Mouse (Mus musculus): Measurements from ENCODE around the gene Dlg2.
A peak's percentile ranks its signal among the peaks of the same experiment; 100 is the strongest.
"Not testable (repeated sequence)": the region's sequence is repeated elsewhere in the genome, so short reads cannot be mapped to it uniquely, and the experiment has no call there.

The Dlg2 gene

GRCm38 (mm10) chr7:90843345-90844293 lies 367.1 kb downstream of the Dlg2 start:
- DNase-seq (ENCODE audit: low spot score): no peak

GRCm38 (mm10) chr7:90876796-90877195 lies 400.3 kb downstream of the Dlg2 start:
- not testable (repeated sequence) for DNase-seq (ENCODE audit: low spot score)

GRCm38 (mm10) chr7:90882740-90883139 lies 406.3 kb downstream of the Dlg2 start:
- no peak for DNase-seq (ENCODE audit: low spot score)

GRCm38 (mm10) chr7:90886396-90887006 lies 410.0 kb downstream of the Dlg2 start:
- no peak for DNase-seq (ENCODE audit: low spot score)

GRCm38 (mm10) chr7:90887007-90887720 lies 410.7 kb downstream of the Dlg2 start:
- peak; percentile 0 for DNase-seq (ENCODE audit: low spot score)

GRCm38 (mm10) chr7:90927441-90927840 lies 451.0 kb downstream of the Dlg2 start:
- DNase-seq (ENCODE audit: low spot score): no peak

- DNase-seq (ENCODE audit: low spot score): no peak
Measured at GRCm38 (mm10) chr7:90940726-90941125, 464.3 kb downstream of the Dlg2 start.

- no peak for DNase-seq (ENCODE audit: low spot score)
Measured at GRCm38 (mm10) chr7:90947073-90947472, 470.6 kb downstream of the Dlg2 start.

GRCm38 (mm10) chr7:90949212-90949611 lies 472.7 kb downstream of the Dlg2 start:
- no peak for DNase-seq (ENCODE audit: low spot score)

- no peak for DNase-seq (ENCODE audit: low spot score)
Measured at GRCm38 (mm10) chr7:90977241-90977640, 500.8 kb downstream of the Dlg2 start.

GRCm38 (mm10) chr7:90982069-90982468 lies 505.6 kb downstream of the Dlg2 start:
- DNase-seq (ENCODE audit: low spot score): no peak

GRCm38 (mm10) chr7:91010655-91011054 lies 534.2 kb downstream of the Dlg2 start:
- DNase-seq (ENCODE audit: low spot score): no peak

GRCm38 (mm10) chr7:91044998-91045741 lies 568.7 kb downstream of the Dlg2 start:
- DNase-seq (ENCODE audit: low spot score): no peak

GRCm38 (mm10) chr7:91045742-91046098 lies 569.2 kb downstream of the Dlg2 start:
- DNase-seq (ENCODE audit: low spot score): no peak

GRCm38 (mm10) chr7:91063297-91064040 lies 587.0 kb downstream of the Dlg2 start:
- no peak for DNase-seq (ENCODE audit: low spot score)

- DNase-seq (ENCODE audit: low spot score): no peak
Measured at GRCm38 (mm10) chr7:91071751-91072707, 595.6 kb downstream of the Dlg2 start.

GRCm38 (mm10) chr7:91086071-91086470 lies 609.6 kb downstream of the Dlg2 start:
- DNase-seq (ENCODE audit: low spot score): no peak

GRCm38 (mm10) chr7:91089211-91089930 lies 612.9 kb downstream of the Dlg2 start:
- no peak for DNase-seq (ENCODE audit: low spot score)

- DNase-seq (ENCODE audit: low spot score): no peak
Measured at GRCm38 (mm10) chr7:91090317-91090829, 613.9 kb downstream of the Dlg2 start.

Measured in ovary, postnatal 14 days (tissue).